Mouse (Mus musculus): Measurements from ENCODE around the gene Tspan3.
A peak's percentile ranks its signal among the peaks of the same experiment; 100 is the strongest.

Gene Tspan3

GRCm38 (mm10) chr9:56165377-56165776 is at the start of gene Tspan3:
Tspan3 (minus strand) TSS chr9:56165477.
- DNase-seq (ENCODE audit: low spot score) = no peak

GRCm38 (mm10) chr9:56213451-56214291 is 48.4 kb upstream of the Tspan3 start:
- no peak for DNase-seq (ENCODE audit: low spot score)

GRCm38 (mm10) chr9:56208817-56209216 is 43.5 kb upstream of the Tspan3 start:
- DNase-seq (ENCODE audit: low spot score) = no peak

GRCm38 (mm10) chr9:56207516-56207915 is 42.2 kb upstream of the Tspan3 start:
- DNase-seq (ENCODE audit: low spot score) = no peak

GRCm38 (mm10) chr9:56207083-56207482 is 41.8 kb upstream of the Tspan3 start:
- no peak for DNase-seq (ENCODE audit: low spot score)

- DNase-seq (ENCODE audit: low spot score) = no peak
Measured at GRCm38 (mm10) chr9:56205336-56205735, 40.1 kb upstream of the Tspan3 start.

GRCm38 (mm10) chr9:56204316-56204715 is 39.0 kb upstream of the Tspan3 start:
- no peak for DNase-seq (ENCODE audit: low spot score)

GRCm38 (mm10) chr9:56200645-56201314 is 35.5 kb upstream of the Tspan3 start:
- peak; percentile 41 for DNase-seq (ENCODE audit: low spot score)

- no peak for DNase-seq (ENCODE audit: low spot score)
Measured at GRCm38 (mm10) chr9:56200200-56200599, 34.9 kb upstream of the Tspan3 start.

- no peak for DNase-seq (ENCODE audit: low spot score)
Measured at GRCm38 (mm10) chr9:56196921-56197320, 31.6 kb upstream of the Tspan3 start.

GRCm38 (mm10) chr9:56195193-56195592 is 29.9 kb upstream of the Tspan3 start:
- DNase-seq (ENCODE audit: low spot score) = no peak

GRCm38 (mm10) chr9:56191498-56192455 is 26.5 kb upstream of the Tspan3 start:
- DNase-seq (ENCODE audit: low spot score) = no peak

GRCm38 (mm10) chr9:56180118-56180781 is 15.0 kb upstream of the Tspan3 start:
- DNase-seq (ENCODE audit: low spot score) = no peak

- DNase-seq (ENCODE audit: low spot score) = no peak
Measured at GRCm38 (mm10) chr9:56179416-56180117, 14.3 kb upstream of the Tspan3 start.

GRCm38 (mm10) chr9:56177354-56177753 is 12.1 kb upstream of the Tspan3 start:
- DNase-seq (ENCODE audit: low spot score) = no peak

GRCm38 (mm10) chr9:56175316-56175715 is 10.0 kb upstream of the Tspan3 start:
- no peak for DNase-seq (ENCODE audit: low spot score)

GRCm38 (mm10) chr9:56167690-56168089 is 2.4 kb upstream of the Tspan3 start:
- no peak for DNase-seq (ENCODE audit: low spot score)

- DNase-seq (ENCODE audit: low spot score) = no peak
Measured at GRCm38 (mm10) chr9:56166161-56166560, 884 bp upstream of the Tspan3 start.

GRCm38 (mm10) chr9:56160341-56161141 is 4.7 kb downstream of the Tspan3 start:
- DNase-seq (ENCODE audit: low spot score) = peak; percentile 95

GRCm38 (mm10) chr9:56159456-56159855 is 5.8 kb downstream of the Tspan3 start:
- no peak for DNase-seq (ENCODE audit: low spot score)

Data from testis, postnatal 14 days (tissue).